26 mouse cellular contexts compared by ENCODE assay signal in genomic region chrX:140532325-140532724, GRCm38 (mm10).
DNase-seq lines count a peak whose midpoint lies in the region; ATAC-seq and TF ChIP-seq lines count a peak whose summit lies in the region.
"Had no signal": no experiment of that assay in that cellular context is flagged by ENCODE, and none has a peak within 500 bp of the region (broad histone marks: within the 10 kb centered on the region; RNA-seq: fewer than 3 reads in every experiment).

No protein-coding gene starts in this region.

- H3K4me3 ChIP-seq in liver, postnatal 0 days (ENCODE audit: low read depth, low read length): no peak overlapping the region
- no peak overlapping the region for H3K4me3 ChIP-seq in liver, embryonic 11.5 days (ENCODE audit: low read depth, low read length)
- H3K4me3 ChIP-seq in intestine, embryonic 15.5 days (replicated peaks): no peak overlapping the region
- no peak overlapping the region for H3K4me3 ChIP-seq in intestine, embryonic 16.5 days (ENCODE audit: low read length)
- no peak overlapping the region for H3K4me3 ChIP-seq in heart, adult 2 months
- H3K4me3 ChIP-seq: embryonic facial prominence, embryonic 12.5 days; embryonic facial prominence, embryonic 15.5 days; gastrocnemius, adult 2 months; heart, embryonic 12.5 days; heart, embryonic 15.5 days; hindbrain, embryonic 10.5 days; hindbrain, embryonic 13.5 days had no signal

- H3K4me1 ChIP-seq in liver, postnatal 0 days (ENCODE audit: insufficient read depth): peaks cover 10% of the 10 kb centered on the region
- no peaks in the 10 kb centered on the region; the same call in 1 of the 2 replicates for H3K4me1 ChIP-seq in liver, embryonic 11.5 days (replicated peaks; ENCODE audit: control insufficient read depth, insufficient read depth, low read length)
- H3K4me1 ChIP-seq in intestine, embryonic 15.5 days (replicated peaks): no peaks in the 10 kb centered on the region
- no peaks in the 10 kb centered on the region for H3K4me1 ChIP-seq in intestine, embryonic 16.5 days (ENCODE audit: control insufficient read depth, insufficient read depth, low read length)
- H3K4me1 ChIP-seq in heart, adult 2 months (ENCODE audit: control insufficient read depth, insufficient read depth, low read length): peaks cover 8% of the 10 kb centered on the region
- H3K4me1 ChIP-seq: embryonic facial prominence, embryonic 12.5 days; embryonic facial prominence, embryonic 15.5 days; hindbrain, embryonic 10.5 days; hindbrain, embryonic 13.5 days had no signal

- H3K9me3 ChIP-seq in liver, postnatal 0 days (ENCODE audit: low read length): no peaks in the 10 kb centered on the region
- no peaks in the 10 kb centered on the region for H3K9me3 ChIP-seq in liver, embryonic 11.5 days (ENCODE audit: control insufficient read depth, low read length)
- no peaks in the 10 kb centered on the region for H3K9me3 ChIP-seq in intestine, embryonic 15.5 days
- H3K9me3 ChIP-seq in intestine, embryonic 16.5 days (ENCODE audit: control insufficient read depth, low read length): no peaks in the 10 kb centered on the region
- H3K9me3 ChIP-seq: embryonic facial prominence, embryonic 12.5 days; embryonic facial prominence, embryonic 15.5 days; heart, embryonic 12.5 days; heart, embryonic 15.5 days; hindbrain, embryonic 10.5 days; hindbrain, embryonic 13.5 days had no signal

- TF ChIP-seq POLR2A in heart, adult 2 months (IDR thresholded peaks at IDR 0.05; ENCODE audit: insufficient read depth, low read depth, low read length): no peak

- ATAC-seq in liver, postnatal 0 days: peak; percentile 47; the same call in 1 of the 2 replicates
- ATAC-seq in liver, embryonic 11.5 days (replicated peaks; ENCODE audit: low FRiP score): no peak
- peak; percentile 58; the same call in 1 of the 2 replicates for ATAC-seq in intestine, embryonic 15.5 days
- ATAC-seq in intestine, embryonic 16.5 days: peak; percentile 73
- ATAC-seq: CD4-positive, CD25-positive, alpha-beta regulatory T cell, adult 4 months; forebrain, embryonic 14.5 days; forebrain, postnatal 0 days; hindbrain, embryonic 16.5 days had no signal

- TF ChIP-seq CTCF in liver, postnatal 0 days (IDR thresholded peaks at IDR 0.05; ENCODE audit: low read depth): no peak
- TF ChIP-seq CTCF in heart, adult 2 months (IDR thresholded peaks at IDR 0.05): no peak

- no peak overlapping the region for H3K4me2 ChIP-seq in liver, postnatal 0 days (ENCODE audit: low read depth, low read length)
- no peak overlapping the region for H3K4me2 ChIP-seq in liver, embryonic 11.5 days
- H3K4me2 ChIP-seq in intestine, embryonic 15.5 days (replicated peaks): no peak overlapping the region
- H3K4me2 ChIP-seq in intestine, embryonic 16.5 days (ENCODE audit: low read depth, low read length): no peak overlapping the region
- H3K4me2 ChIP-seq: embryonic facial prominence, embryonic 12.5 days; embryonic facial prominence, embryonic 15.5 days; heart, embryonic 12.5 days; heart, embryonic 15.5 days; hindbrain, embryonic 13.5 days had no signal

- DNase-seq in liver, postnatal 0 days: no peak
- no peak for DNase-seq in liver, embryonic 11.5 days (ENCODE audit: low spot score)
- no peak for DNase-seq in neural tube, embryonic 10.5 days (ENCODE audit: extremely low spot score, low spot score)
- DNase-seq in heart, adult 2 months: no peak
- DNase-seq: adrenal gland, adult 2 months; adrenal gland, postnatal 14 days; cerebellum, adult 11 months; cerebellum, adult 2 months; cerebellum, adult 9-11 months; cerebellum, postnatal 25 days; forebrain, postnatal 0 days; gastrocnemius, adult 2 months; gastrocnemius, postnatal 14 days; heart, postnatal 10 days; heart, postnatal 36 days had no signal

- H3K27ac ChIP-seq in liver, postnatal 0 days (ENCODE audit: low read depth): no peak overlapping the region
- H3K27ac ChIP-seq in liver, embryonic 11.5 days (ENCODE audit: low read depth, low read length): no peak overlapping the region
- no peak overlapping the region for H3K27ac ChIP-seq in intestine, embryonic 15.5 days
- H3K27ac ChIP-seq in intestine, embryonic 16.5 days (ENCODE audit: low read length): no peak overlapping the region
- H3K27ac ChIP-seq in heart, adult 2 months: no peak overlapping the region
- H3K27ac ChIP-seq: embryonic facial prominence, embryonic 12.5 days; embryonic facial prominence, embryonic 15.5 days; gastrocnemius, adult 2 months; heart, embryonic 15.5 days; hindbrain, embryonic 10.5 days; hindbrain, embryonic 13.5 days had no signal

- intact Hi-C loops in heart, adult 2 months (cut with DNase I): no loop called here

- H3K36me3 ChIP-seq in liver, postnatal 0 days (replicated peaks; ENCODE audit: insufficient read depth, low read length): no peaks in the 10 kb centered on the region
- H3K36me3 ChIP-seq in liver, embryonic 11.5 days (ENCODE audit: control insufficient read depth, insufficient read depth, low read length): no peaks in the 10 kb centered on the region
- no peaks in the 10 kb centered on the region for H3K36me3 ChIP-seq in intestine, embryonic 15.5 days
- H3K36me3 ChIP-seq in intestine, embryonic 16.5 days (ENCODE audit: control insufficient read depth, insufficient read depth, low read length): no peaks in the 10 kb centered on the region
- H3K36me3 ChIP-seq in heart, adult 2 months (ENCODE audit: control insufficient read depth, insufficient read depth, low read length): peaks cover 5% of the 10 kb centered on the region
- H3K36me3 ChIP-seq: embryonic facial prominence, embryonic 12.5 days; embryonic facial prominence, embryonic 15.5 days; heart, embryonic 12.5 days; heart, embryonic 15.5 days; hindbrain, embryonic 10.5 days; hindbrain, embryonic 13.5 days had no signal

- no peak overlapping the region for H3K9ac ChIP-seq in liver, postnatal 0 days (replicated peaks)
- no peak overlapping the region for H3K9ac ChIP-seq in liver, embryonic 11.5 days (ENCODE audit: low read depth, low read length)
- no peak overlapping the region for H3K9ac ChIP-seq in intestine, embryonic 15.5 days
- H3K9ac ChIP-seq in intestine, embryonic 16.5 days (ENCODE audit: low read depth, low read length): no peak overlapping the region
- no peak overlapping the region for H3K9ac ChIP-seq in heart, adult 2 months (ENCODE audit: low read depth, low read length)
- H3K9ac ChIP-seq: embryonic facial prominence, embryonic 12.5 days; embryonic facial prominence, embryonic 15.5 days; forebrain, postnatal 0 days; heart, embryonic 12.5 days; heart, embryonic 15.5 days; hindbrain, embryonic 13.5 days had no signal

- no peak for TF ChIP-seq EP300 in liver, postnatal 0 days (IDR thresholded peaks at IDR 0.05; ENCODE audit: low read depth)
- TF ChIP-seq EP300 in heart, adult 2 months (IDR thresholded peaks at IDR 0.05; ENCODE audit: insufficient read depth, low read depth, low read length): no peak

- H3K79me2 ChIP-seq in heart, adult 2 months (replicated peaks; ENCODE audit: control insufficient read depth, insufficient read depth, low read length): no peaks in the 10 kb centered on the region

- no peaks in the 10 kb centered on the region for H3K27me3 ChIP-seq in liver, postnatal 0 days (ENCODE audit: insufficient read depth, low read length)
- no peaks in the 10 kb centered on the region; the same call in 1 of the 2 replicates for H3K27me3 ChIP-seq in liver, embryonic 11.5 days (replicated peaks; ENCODE audit: control insufficient read depth, insufficient read depth, low read length)
- H3K27me3 ChIP-seq in intestine, embryonic 15.5 days (replicated peaks): 0 out of 2 replicates have a peak, but pooled peaks cover 5% of the 10 kb centered on the region
- no peaks in the 10 kb centered on the region for H3K27me3 ChIP-seq in intestine, embryonic 16.5 days (replicated peaks; ENCODE audit: control insufficient read depth, insufficient read depth, low read length)
- H3K27me3 ChIP-seq in heart, adult 2 months (ENCODE audit: control insufficient read depth, insufficient read depth, low read length): no peaks in the 10 kb centered on the region
- H3K27me3 ChIP-seq: embryonic facial prominence, embryonic 15.5 days; heart, embryonic 12.5 days; heart, embryonic 15.5 days had no signal

- WGBS in liver, postnatal 0 days (ENCODE audit: insufficient replicate concordance): 53% methylated on average over 6 of the region's 6 CpGs
- 76% methylated on average over 6 of the region's 6 CpGs for WGBS in liver, embryonic 11.5 days
- 61% methylated on average over 6 of the region's 6 CpGs for WGBS in intestine, embryonic 15.5 days
- 59% methylated on average over 6 of the region's 6 CpGs for WGBS in intestine, embryonic 16.5 days
- WGBS in heart, adult 2 months: 77% methylated on average over 6 of the region's 6 CpGs
